Mouse (Mus musculus) cerebellum, adult 11-12 months (tissue): ENCODE measurements around the gene 2610021A01Rik.
"Not testable (repeated sequence)": the region's sequence is repeated elsewhere in the genome, so short reads cannot be mapped to it uniquely, and the experiment has no call there.

ENCODE experiments used
- DNase-seq: peaks from one replicate; pipeline ENCODE4 v3.0.0; 2022

The 2610021A01Rik gene

GRCm38 (mm10) chr7:41599034-41599813 lies at the start of gene 2610021A01Rik:
TSS of gene 2610021A01Rik (plus strand) at chr7:41599230.
- peak; percentile 89 for DNase-seq

GRCm38 (mm10) chr7:41560681-41561080 lies 38.3 kb upstream of the 2610021A01Rik start:
- DNase-seq, result no peak

DNA sequence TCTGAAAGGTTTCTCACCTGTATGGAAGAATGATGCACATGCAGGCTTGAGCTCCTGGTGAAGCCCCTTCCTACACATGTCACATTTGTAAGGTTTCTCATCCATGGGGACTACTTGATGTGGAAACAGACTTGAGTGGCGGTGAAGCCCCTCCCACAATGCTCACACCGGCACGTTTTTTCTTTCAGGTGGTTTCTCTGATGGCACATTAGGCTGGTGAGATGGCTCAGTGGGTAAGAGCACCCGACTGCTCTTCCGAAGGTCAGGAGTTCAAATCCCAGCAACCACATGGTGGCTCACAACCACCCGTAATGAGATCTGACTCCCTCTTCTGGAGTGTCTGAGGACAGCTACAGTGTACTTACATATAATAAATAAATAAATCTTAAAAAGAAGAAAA lies 25.5 kb upstream of the 2610021A01Rik start, which contains the start of gene Gm6871:
Gm6871 (minus strand) TSS at position 101 of the 400 bp plus-strand sequence.
- not testable (repeated sequence) for DNase-seq

- DNase-seq, result no peak
Measured at GRCm38 (mm10) chr7:41577956-41578355, 21.1 kb upstream of the 2610021A01Rik start.

GRCm38 (mm10) chr7:41582028-41582427 lies 17.0 kb upstream of the 2610021A01Rik start:
- DNase-seq, result no peak

- not testable (repeated sequence) for DNase-seq
Measured at GRCm38 (mm10) chr7:41587831-41588230, 11.2 kb upstream of the 2610021A01Rik start.

DNA sequence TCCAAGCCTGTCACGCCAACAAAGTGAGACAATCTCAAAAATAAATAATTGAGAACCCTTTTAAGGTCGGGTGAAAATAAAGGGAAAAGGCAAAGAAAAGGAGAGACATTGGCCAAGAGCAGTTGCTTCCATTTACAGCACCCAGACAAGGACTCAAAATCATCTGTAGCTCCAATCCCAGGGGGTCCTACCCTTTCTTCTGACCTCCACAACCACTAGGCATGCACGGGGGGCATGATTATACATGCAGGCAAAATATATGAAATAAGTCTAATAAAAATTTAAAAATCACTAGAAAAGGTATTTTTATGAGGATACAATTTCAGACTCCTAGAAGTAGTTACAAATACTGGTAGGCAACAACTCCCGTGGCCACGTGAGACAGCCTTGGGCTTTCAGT lies 415 bp upstream of the 2610021A01Rik start:
- DNase-seq, result no peak

GRCm38 (mm10) chr7:41599932-41600548 lies 1.0 kb downstream of the 2610021A01Rik start:
- no peak for DNase-seq

- DNase-seq, result no peak
Measured at GRCm38 (mm10) chr7:41611654-41612053, 12.6 kb downstream of the 2610021A01Rik start.

DNA sequence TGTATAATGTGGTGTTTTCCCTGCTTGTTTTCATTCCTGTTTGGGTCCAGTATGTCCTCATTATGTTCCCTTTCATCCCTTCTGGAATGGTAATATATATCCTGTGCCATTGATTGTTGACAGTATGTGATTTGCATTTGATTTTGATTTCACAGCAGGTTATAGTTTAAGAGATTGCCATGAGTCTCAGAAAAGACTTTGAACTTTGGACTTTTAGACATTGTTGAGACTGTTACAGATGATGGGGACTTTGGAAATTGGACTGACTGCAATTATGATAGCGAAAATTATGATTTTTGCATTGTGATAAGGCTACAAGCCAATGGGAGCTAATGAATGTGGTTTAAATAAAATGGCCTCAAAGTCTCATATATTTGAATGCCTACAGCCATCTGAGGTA lies 17.2 kb downstream of the 2610021A01Rik start:
- DNase-seq, result not testable (repeated sequence)

GRCm38 (mm10) chr7:41632409-41633220 lies 33.6 kb downstream of the 2610021A01Rik start, which contains the start of gene Zfp788:
TSS of gene Zfp788 (plus strand) at chr7:41633203.
- DNase-seq, result peak; percentile 99

DNA sequence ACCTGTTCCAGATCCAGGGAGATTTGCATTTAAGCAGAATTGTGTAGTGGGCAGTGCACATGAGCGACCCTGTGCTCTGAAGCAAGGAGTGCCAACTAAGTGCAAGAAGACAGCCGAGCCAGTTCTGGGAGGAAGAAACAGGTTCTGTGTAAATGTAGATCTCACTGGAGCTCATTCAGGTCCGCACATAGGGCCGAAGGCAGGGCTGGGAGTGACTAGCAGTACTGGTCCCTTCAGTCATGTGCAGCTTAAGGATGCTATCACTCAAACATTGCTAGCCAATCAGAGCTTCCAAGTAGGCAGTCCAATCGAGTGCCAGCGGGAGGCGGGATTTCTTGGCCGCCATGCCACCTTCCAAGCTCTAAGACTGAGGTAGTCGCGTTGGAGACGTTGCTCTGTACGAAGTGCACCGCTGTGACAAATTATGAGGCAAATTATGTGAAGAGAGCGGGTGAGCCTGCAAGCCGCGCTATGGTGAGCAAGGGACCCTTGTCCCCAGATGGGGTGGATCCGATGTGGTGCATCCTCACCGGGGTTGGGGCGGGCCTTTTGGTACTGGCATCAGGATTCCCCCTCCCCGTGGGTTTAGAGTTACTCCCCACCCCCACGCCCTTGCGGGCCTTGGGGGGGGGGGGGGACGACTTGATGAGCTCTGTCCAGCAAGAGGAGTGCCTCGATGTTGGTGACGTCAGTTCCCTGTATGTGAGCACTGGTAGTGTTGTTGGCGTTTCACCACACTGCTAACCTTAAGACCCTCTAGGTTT lies 34.4 kb downstream of the 2610021A01Rik start:
- DNase-seq, result peak; percentile 96

GRCm38 (mm10) chr7:41674326-41674725 lies 75.3 kb downstream of the 2610021A01Rik start:
- not testable (repeated sequence) for DNase-seq
